Mouse (Mus musculus): ENCODE measurements around the gene Eci3.

Eci3 gene

DNA sequence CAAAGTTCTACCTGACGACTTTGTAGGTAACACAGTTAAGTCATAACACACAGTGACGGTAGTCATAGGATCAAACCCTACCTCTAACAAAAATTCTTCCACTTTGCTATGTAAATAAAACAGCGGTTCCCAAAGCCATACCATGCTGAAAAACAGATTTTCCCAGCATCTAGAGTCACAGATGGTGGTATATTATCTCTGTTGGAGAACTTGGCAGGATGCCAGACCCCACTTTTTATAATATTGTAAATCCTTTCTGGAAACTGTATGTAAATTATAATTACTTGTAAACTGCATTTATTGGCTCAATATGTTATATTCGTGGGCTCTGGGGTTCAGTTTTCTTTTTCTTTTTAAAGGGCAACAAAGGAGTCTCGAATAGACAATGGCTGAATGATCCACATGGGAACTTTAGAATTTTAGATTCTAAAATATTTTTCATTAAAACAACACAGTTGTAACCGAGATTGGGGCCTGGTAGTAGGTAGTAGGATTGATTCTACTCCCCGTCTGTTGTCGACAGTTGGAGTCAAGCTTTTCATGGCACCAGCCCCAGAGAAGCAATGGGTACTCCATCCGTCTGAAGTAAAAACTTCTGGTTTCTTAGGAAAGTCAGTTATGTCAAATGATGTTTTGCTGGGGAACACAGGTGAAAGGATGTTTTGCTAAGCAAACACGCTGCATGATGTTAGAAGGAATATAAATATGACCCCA is 28.5 kb downstream of the Eci3 start:
- no peak for DNase-seq (ENCODE audit: low read depth, low spot score)

DNA sequence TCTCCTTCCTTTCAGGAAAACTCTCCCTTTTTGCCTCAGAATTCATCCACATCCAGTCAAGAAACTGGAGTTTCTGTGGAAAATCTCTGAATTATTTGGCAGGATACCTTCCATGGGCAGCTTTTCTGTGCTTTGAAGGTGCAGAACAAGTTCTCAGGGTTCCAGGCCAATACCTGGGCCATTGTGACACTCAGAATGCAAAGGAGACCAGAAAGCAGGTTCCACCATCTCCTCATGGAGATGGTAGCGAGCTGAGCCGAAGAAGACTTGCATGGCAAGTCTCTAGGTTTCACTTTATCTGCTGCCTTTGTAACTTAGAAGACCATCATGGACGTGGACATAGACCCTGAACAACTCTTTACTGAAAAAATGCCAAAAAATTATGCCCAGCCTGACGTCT is 39.4 kb downstream of the Eci3 start, which contains the start of the genes Fam217a and 4933417A18Rik:
TSS of gene Fam217a (minus strand) at position 101 of the 400 bp plus-strand sequence.
TSS of gene 4933417A18Rik (plus strand) at position 200 of the 400 bp plus-strand sequence.
- DNase-seq (ENCODE audit: low read depth, low spot score), result no peak

DNA sequence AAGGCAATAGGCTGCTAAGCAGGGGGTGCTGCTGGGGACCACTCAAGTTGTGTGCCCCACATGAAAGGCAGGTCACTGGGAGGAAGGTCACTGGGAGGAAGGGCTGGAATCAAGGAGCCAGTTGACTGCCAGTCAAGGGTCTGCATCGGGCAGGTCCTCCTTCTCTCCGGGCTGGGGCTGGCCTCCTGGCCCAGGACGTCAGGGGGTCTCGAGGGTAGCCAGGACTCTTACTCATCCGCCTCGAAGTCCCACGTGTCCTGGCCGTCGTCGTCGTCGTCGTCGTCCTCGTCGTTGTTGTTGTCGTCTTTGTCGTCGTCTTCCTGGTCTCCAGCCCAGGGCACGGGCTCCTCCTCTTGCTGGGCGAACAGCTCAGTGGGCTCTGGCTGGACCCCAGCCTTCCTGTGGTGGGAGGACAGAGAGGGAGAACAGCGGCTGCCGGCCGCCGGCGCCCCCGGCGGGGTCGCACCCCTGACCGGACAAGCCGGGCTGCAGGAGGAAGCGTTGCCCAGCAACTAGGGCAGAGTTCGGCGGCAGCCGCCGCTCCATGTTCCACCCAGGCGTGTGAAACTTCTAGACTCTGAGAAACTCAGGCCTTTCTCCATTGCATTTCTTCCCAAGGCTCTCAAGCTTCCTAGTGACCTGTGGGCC is 47.0 kb downstream of the Eci3 start:
- peak; percentile 48 for DNase-seq (ENCODE audit: low read depth, low spot score)

DNA sequence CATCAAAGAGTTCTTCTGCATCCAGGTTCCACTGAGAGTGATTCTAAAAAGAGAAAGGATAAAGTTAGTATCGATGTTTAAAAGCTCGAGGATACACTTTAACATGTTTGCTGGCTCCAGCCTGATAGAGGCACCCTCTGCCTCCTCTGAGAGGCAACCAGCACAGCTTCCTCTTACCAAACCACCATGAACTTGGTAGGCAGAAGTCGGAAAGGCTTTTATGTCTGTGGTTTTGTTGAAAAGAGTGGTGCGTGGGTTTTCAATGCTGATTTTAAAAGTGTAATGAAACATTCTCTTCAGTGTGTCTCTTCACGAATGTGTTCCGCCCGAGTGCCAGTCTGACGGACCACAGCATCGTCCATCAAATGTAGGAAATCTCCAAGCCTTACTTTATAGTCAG is 49.0 kb downstream of the Eci3 start:
- DNase-seq (ENCODE audit: low read depth, low spot score), result no peak

All from R1 (cell line).